Mouse (Mus musculus) MEL (cell line): ENCODE data around the gene Tmem86a. TPM values are rescaled to one million over a fixed set of nuclear protein-coding genes. Genes with fewer than 3 reads are reported as not detected.

Source experiments
- DNase-seq: peaks from one replicate; pipeline ENCODE4 v3.0.0; 2011; ENCODE audit warnings: low read depth, low spot score
- H3K27ac ChIP-seq: 2 replicates; pipeline ENCODE4 v1.5.1; 2012; ENCODE audit warnings: low read depth, mild to moderate bottlenecking, control low read depth, low read length, moderate library complexity; ENCODE audit not compliant: control insufficient read depth
- H3K27me3 ChIP-seq, 2 experiments: fragments of 150-350 bp in 1 of 2; sonication (generic) in 1 of 2; 2 replicates each; pipeline ENCODE4 v1.6.1; 2012; ENCODE audit warnings: low read length in 2 of 2, mild to moderate bottlenecking in 2 of 2, improper control_type of control experiment in 1 of 2, moderate library complexity in 1 of 2; ENCODE audit not compliant: insufficient read depth in 2 of 2, control insufficient read depth in 1 of 2
- H3K36me3 ChIP-seq, 2 experiments: 2 replicates each; pipeline ENCODE4 v1.6.1; 2012 to 2014; ENCODE audit warnings: low read length in 2 of 2, improper control_type of control experiment in 1 of 2, inconsistent platforms in 1 of 2, mild to moderate bottlenecking in 1 of 2; ENCODE audit not compliant: insufficient read depth in 2 of 2, control insufficient read depth in 1 of 2
- H3K4me1 ChIP-seq, 2 experiments: fragments of 150-350 bp in 1 of 2; sonication (generic) in 1 of 2; 2 replicates each; pipeline ENCODE4 v1.6.1; 2012; ENCODE audit warnings: low read length in 2 of 2, improper control_type of control experiment in 1 of 2, mild to moderate bottlenecking in 1 of 2; ENCODE audit not compliant: insufficient read depth in 2 of 2, control insufficient read depth in 1 of 2
- H3K4me3 ChIP-seq, 2 experiments: fragments of 150-350 bp in 1 of 2; sonication (generic) in 1 of 2; 2 replicates each; pipeline ENCODE4 v1.5.1; 2012; ENCODE audit warnings: low read depth in 2 of 2, low read length in 2 of 2, mild to moderate bottlenecking in 2 of 2, moderate library complexity in 2 of 2, control low read depth in 1 of 2, improper control_type of control experiment in 1 of 2; ENCODE audit not compliant: control insufficient read depth in 1 of 2, insufficient read depth in 1 of 2
- H3K79me2 ChIP-seq: 2 replicates; pipeline ENCODE4 v1.6.1; 2012; ENCODE audit warnings: mild to moderate bottlenecking, low read length, moderate library complexity; ENCODE audit not compliant: control insufficient read depth, poor library complexity, insufficient read depth
- H3K9ac ChIP-seq: 2 replicates; pipeline ENCODE4 v1.6.1; 2012; ENCODE audit warnings: low read depth, mild to moderate bottlenecking, control low read depth, low read length, moderate library complexity; ENCODE audit not compliant: control insufficient read depth, poor library complexity, severe bottlenecking
- H3K9me3 ChIP-seq: fragments of 150-350 bp; sonication (generic); replicated peaks from 2 replicates; pipeline ENCODE4 v1.6.1; 2012; ENCODE audit warnings: mild to moderate bottlenecking, low read length, improper control_type of control experiment, moderate library complexity; ENCODE audit not compliant: insufficient read depth
- CHD1 ChIP-seq: IDR thresholded peaks from 2 replicates; pipeline ENCODE4 v1.6.1; 2012; ENCODE audit warnings: low read depth, mild to moderate bottlenecking, inconsistent platforms, low read length, improper control_type of control experiment
- CHD2 ChIP-seq: IDR thresholded peaks from 2 replicates; pipeline ENCODE4 v1.6.1; 2011; ENCODE audit warnings: low read length, improper control_type of control experiment
- ETS1 ChIP-seq: IDR thresholded peaks from 2 replicates; pipeline ENCODE4 v1.6.1; 2012; ENCODE audit warnings: low read depth, mild to moderate bottlenecking, inconsistent platforms, low read length, improper control_type of control experiment, moderate library complexity
- KAT2A ChIP-seq: conservative IDR thresholded peaks from 2 replicates; pipeline ENCODE4 v1.6.1; 2012; ENCODE audit warnings: low read depth, low read length, improper control_type of control experiment, inconsistent platforms
- MAX ChIP-seq: IDR thresholded peaks from 2 replicates; pipeline ENCODE4 v1.6.1; 2011; ENCODE audit warnings: low read length, improper control_type of control experiment
- MAZ ChIP-seq: IDR thresholded peaks from 2 replicates; pipeline ENCODE4 v1.6.1; 2012; ENCODE audit warnings: low read depth, mild to moderate bottlenecking, inconsistent platforms, low read length, improper control_type of control experiment
- MEF2A ChIP-seq: IDR thresholded peaks from 2 replicates; pipeline ENCODE4 v1.6.1; 2014; ENCODE audit warnings: low read depth, mild to moderate bottlenecking, inconsistent platforms, low read length, improper control_type of control experiment; ENCODE audit not compliant: poor library complexity, insufficient replicate concordance, severe bottlenecking; ENCODE audit errors: extremely low read depth
- MXI1 ChIP-seq: IDR thresholded peaks from 2 replicates; pipeline ENCODE4 v1.6.1; 2011; ENCODE audit warnings: mild to moderate bottlenecking, low read depth, low read length, improper control_type of control experiment
- SIN3A ChIP-seq: IDR thresholded peaks from 2 replicates; pipeline ENCODE4 v1.6.1; 2012; ENCODE audit warnings: low read length, improper control_type of control experiment, inconsistent platforms
- TAL1 ChIP-seq: IDR thresholded peaks from 2 replicates; pipeline ENCODE4 v1.6.1; 2012; ENCODE audit warnings: mild to moderate bottlenecking, inconsistent platforms, low read length, moderate library complexity, mixed read lengths
- TBP ChIP-seq: IDR thresholded peaks from 2 replicates; pipeline ENCODE4 v1.8.0; 2011; ENCODE audit warnings: low read depth, low read length, improper control_type of control experiment
- USF1 ChIP-seq: IDR thresholded peaks from 2 replicates; pipeline ENCODE4 v1.6.1; 2014; ENCODE audit warnings: low read depth, mild to moderate bottlenecking, inconsistent platforms, low read length, improper control_type of control experiment, moderate library complexity
- ZKSCAN1 ChIP-seq: IDR thresholded peaks from 2 replicates; pipeline ENCODE4 v1.6.1; 2012; ENCODE audit warnings: low read depth, mild to moderate bottlenecking, inconsistent platforms, low read length, improper control_type of control experiment, moderate library complexity
- polyA plus RNA-seq, 2 experiments: library from polyadenylated mRNA; stranded (reverse) in 1 of 2; unstranded in 1 of 2; fragments of >175 nt in 1 of 2; fragments of >200 nt in 1 of 2; gene quantifications; 2 replicates each; pipeline versions ENCODE4 v1.2.1 to v1.2.4; 2012; ENCODE audit warnings: low replicate concordance in 2 of 2, low read depth in 1 of 2; ENCODE audit not compliant: insufficient read length in 2 of 2, insufficient read depth in 1 of 2, missing spikeins in 1 of 2
- total RNA-seq: library from RNA; depleted of rRNA; stranded (reverse); fragments of 300-350 nt; gene quantifications from 2 replicates; pipeline ENCODE4 v1.2.3, GENCODE M21; 2012

Tmem86a gene
- total and polyA plus RNA-seq, 3 experiments: 0.27 to 0.54 TPM; not detected in 1

GRCm38 (mm10) chr7:47061560-47061959 lies 11.2 kb downstream of the Tmem86a start:
- Histone ChIP-seq H3K4me3 (no peak overlapping the region), H3K27me3 (peaks cover 0 to 3% of the 10 kb centered on the region in 2 experiments; a peak in 2 of 4 replicates), H3K79me2 (no peaks in the 10 kb centered on the region), H3K4me1 (no peaks in the 10 kb centered on the region), H3K27ac (no peak overlapping the region), H3K9ac (no peak overlapping the region), H3K36me3 (0 out of 4 replicates have a peak, but pooled peaks cover 0 to 2% of the 10 kb centered on the region in 2 experiments), H3K9me3 (no peaks in the 10 kb centered on the region)
- no peak for TF ChIP-seq MEF2A
- TF ChIP-seq KAT2A: no peak
- TF ChIP-seq USF1: no peak
- TF ChIP-seq MXI1: no peak
- no peak for DNase-seq

DNA sequence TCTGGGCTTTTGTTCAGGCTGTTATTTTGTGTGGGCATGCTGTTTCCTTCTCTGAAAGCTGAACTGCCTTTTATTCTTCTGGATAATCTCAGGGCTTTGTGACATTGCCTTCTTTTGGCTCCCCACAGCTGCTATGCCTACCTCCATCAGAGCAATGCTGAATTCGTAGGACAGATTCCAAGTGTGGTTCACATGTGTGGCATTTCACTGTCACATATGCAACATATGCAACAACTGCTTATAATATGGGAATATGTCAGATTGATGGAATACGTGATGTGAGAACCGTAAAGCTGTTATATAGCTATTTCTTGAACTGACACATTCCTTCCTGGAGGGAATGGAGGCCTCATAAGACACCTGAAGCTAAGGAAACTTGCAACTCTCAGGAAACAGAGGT lies 16.5 kb downstream of the Tmem86a start:
- TF ChIP-seq TBP (no peak), MAX (no peak), CHD2 (no peak), MAZ (no peak), SIN3A (no peak)
- no peaks in the 10 kb centered on the region for H3K36me3 ChIP-seq
- H3K4me3 ChIP-seq: no peak overlapping the region
- H3K27ac ChIP-seq: no peak overlapping the region
- H3K79me2 ChIP-seq: no peaks in the 10 kb centered on the region
- H3K9ac ChIP-seq: no peak overlapping the region
- H3K27me3 ChIP-seq: peaks cover 0 to 4% of the 10 kb centered on the region in 2 experiments; a peak in 3 of 4 replicates
- no peak for DNase-seq
- H3K4me1 ChIP-seq: no peaks in the 10 kb centered on the region
- no peaks in the 10 kb centered on the region for H3K9me3 ChIP-seq

- Histone ChIP-seq H3K9me3 (no peaks in the 10 kb centered on the region), H3K27ac (no peak overlapping the region), H3K36me3 (no peaks in the 10 kb centered on the region), H3K27me3 (peaks cover 0 to 4% of the 10 kb centered on the region in 2 experiments; a peak in 3 of 4 replicates), H3K4me3 (no peak overlapping the region), H3K9ac (no peak overlapping the region), H3K79me2 (no peaks in the 10 kb centered on the region), H3K4me1 (no peaks in the 10 kb centered on the region)
- DNase-seq: no peak
- no peak for TF ChIP-seq ETS1
- no peak for TF ChIP-seq CHD1
- no peak for TF ChIP-seq ZKSCAN1
- TF ChIP-seq TAL1: no peak
Observed at GRCm38 (mm10) chr7:47067879-47068278, 17.5 kb downstream of the Tmem86a start.
